Mouse (Mus musculus) lung, postnatal 0 days (tissue): ENCODE measurements around the gene Apof.

ENCODE experiments used
- CTCF ChIP-seq: IDR thresholded peaks from 2 replicates; pipeline ENCODE4 v1.5.1; 2016; ENCODE audit warnings: antibody characterized with exemption, mild to moderate bottlenecking
- EP300 ChIP-seq: IDR thresholded peaks from 2 replicates; pipeline ENCODE4 v1.6.1; 2016; ENCODE audit warnings: antibody characterized with exemption, mild to moderate bottlenecking, control low read depth

DNA sequence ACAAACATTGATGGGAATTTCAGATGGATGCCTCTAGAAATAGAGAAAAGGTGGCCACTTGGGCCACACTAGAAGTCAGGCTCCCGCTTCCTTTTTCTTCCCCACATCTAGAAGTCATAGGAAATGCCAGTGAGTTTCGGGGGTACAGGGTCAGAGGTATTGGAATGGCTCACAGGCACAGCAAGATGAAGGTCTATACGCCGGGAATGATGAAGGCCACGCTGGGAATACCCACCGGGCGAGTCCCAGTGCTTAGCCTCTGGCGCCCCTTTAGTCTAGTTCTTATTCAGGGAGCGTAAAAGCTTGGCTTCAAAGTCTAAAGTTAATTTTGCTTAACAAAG lies 34.3 kb downstream of the Apof start:
- TF ChIP-seq CTCF (no peak), EP300 (no peak)
